Mouse (Mus musculus): ENCODE data around the gene Tbc1d17.

DNA sequence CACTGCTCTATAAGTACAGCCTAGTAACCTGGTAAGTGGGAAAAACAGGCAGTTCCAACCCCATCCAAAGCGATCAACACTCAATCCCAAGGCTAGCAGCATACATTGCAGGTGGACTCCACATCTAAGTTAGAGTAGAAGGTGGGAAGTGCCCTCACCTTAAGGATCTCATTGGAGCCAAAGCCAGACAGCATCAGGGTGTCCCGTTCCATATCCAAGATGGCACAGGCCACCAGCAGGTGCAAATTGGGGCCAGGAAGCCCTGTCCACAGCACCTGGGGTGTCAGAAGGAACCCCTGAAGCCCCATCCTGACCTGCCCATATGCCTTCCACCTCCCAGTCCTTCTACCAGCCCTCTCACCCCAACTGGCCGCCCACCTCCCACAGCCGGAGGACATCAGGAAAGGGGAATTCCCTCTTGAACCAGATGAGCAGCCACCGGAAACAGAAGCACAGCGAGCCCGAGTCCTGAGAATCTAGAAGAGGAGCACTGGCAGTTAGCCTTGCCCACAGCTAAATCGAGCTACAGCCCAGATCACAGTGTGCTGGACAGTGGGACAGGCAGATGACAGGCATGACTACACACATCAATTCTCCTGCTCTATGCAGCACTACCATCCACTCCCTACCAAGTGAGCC is 6.9 kb downstream of the Tbc1d17 start:
- TF ChIP-seq CTCF (IDR thresholded peaks at IDR 0.05) (no peak), EP300 (IDR thresholded peaks at IDR 0.05) (no peak)

Measured in lung, postnatal 0 days (tissue).